Mouse (Mus musculus) spleen, adult 2 months (tissue): ENCODE data around the gene Tmem259.

Source experiments
- CTCF ChIP-seq: fragments of 200-500 bp; IDR thresholded peaks from 2 replicates; pipeline ENCODE4 v1.5.1; 2011; ENCODE audit warnings: mild to moderate bottlenecking, inconsistent platforms; ENCODE audit not compliant: insufficient read depth, insufficient read length, insufficient replicate concordance; ENCODE audit errors: extremely low read depth
- POLR2A ChIP-seq: fragments of 200-500 bp; IDR thresholded peaks from 2 replicates; pipeline ENCODE4 v1.6.1; 2011; ENCODE audit warnings: low read depth, low read length, inconsistent platforms

DNA sequence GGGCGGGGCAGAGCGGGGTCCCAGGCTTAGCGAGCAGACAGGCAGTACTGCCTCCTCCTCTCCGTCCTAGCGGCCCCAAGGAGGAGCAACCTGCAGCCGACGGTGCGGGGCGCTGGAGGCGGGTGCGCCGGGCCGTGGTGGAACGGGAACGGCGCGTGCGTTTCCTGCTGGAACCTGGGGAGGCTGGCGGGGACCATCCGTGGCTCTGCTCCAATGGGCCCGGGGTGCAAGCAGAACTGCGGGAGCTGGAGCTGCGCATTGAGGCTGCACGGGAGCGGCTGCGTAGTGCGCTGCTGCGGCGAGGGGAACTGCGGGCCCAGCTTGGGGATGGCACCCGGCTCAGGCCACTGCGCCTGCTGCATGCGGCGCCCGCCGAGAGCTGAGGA, 7.4 kb downstream of the Tmem259 start:
- TF ChIP-seq CTCF = no peak
- no peak for TF ChIP-seq POLR2A
